In the genomic region with DNA sequence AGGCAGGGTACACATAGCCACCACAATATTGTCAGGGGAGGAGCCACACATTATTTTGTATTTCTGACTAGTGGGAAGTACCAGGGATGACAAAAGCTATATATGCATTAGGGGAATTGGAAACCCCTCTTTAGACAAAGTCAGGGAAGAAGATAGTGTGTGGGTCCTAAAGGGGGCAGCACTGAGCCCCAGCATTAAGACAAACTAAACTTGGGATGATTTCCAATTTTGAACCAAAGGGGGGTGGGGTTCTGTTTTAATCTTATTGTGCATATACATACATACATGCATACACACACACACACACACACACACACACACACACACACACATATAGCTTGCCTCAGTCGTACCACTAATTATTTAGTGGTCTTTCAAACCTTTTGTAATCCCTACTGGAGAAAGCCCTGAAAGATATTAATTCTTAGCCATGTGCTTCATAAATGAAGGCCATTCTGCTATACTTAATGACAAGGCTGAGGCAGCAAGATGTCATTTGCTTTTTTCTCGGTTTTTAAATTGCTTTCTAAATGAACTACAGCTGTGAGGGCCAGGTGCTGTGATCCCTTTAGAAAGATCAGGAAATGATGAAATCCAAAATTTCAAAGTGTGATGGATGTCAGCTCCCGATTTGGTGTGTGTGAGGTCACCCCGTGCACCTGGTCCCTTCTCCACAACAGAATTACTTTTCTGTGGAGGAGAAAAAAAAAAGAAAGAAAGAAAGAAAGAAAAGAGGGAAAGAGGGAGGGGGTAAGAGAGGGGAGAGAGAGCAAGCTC, we compare ENCODE assay signal across 11 mouse cellular contexts.
DNase-seq lines count a peak whose midpoint lies in the region; TF ChIP-seq lines count a peak whose summit lies in the region.
"Had no signal": no experiment of that assay in that cellular context is flagged by ENCODE, and none has a peak within 500 bp of the region (broad histone marks: within the 10 kb centered on the region; RNA-seq: fewer than 3 reads in every experiment).

No protein-coding gene starts in this region.

- WGBS in limb, embryonic 10.5 days, result 30% methylated on average over 4 of the region's 4 CpGs

- H3K4me3 ChIP-seq in layer of hippocampus, adult 2 months, result no peak overlapping the region
- H3K4me3 ChIP-seq in limb, embryonic 10.5 days, result no peak overlapping the region
- H3K4me3 ChIP-seq: heart, embryonic 12.5 days; hindbrain, embryonic 15.5 days; lung, embryonic 15.5 days had no signal

- peaks cover 22% of the 10 kb centered on the region for H3K4me1 ChIP-seq in limb, embryonic 10.5 days
- H3K4me1 ChIP-seq: heart, embryonic 12.5 days; hindbrain, embryonic 15.5 days; lung, embryonic 15.5 days had no signal

- TF ChIP-seq CTCF in layer of hippocampus, adult 2 months (conservative IDR thresholded peaks at IDR 0.05), result peak; percentile 48

- no peaks in the 10 kb centered on the region for H3K36me3 ChIP-seq in limb, embryonic 10.5 days
- H3K36me3 ChIP-seq: heart, embryonic 12.5 days; hindbrain, embryonic 15.5 days; lung, embryonic 15.5 days had no signal

- no peaks in the 10 kb centered on the region for H3K27me3 ChIP-seq in limb, embryonic 10.5 days (ENCODE audit: low read depth, poor library complexity, severe bottlenecking)
- H3K27me3 ChIP-seq: heart, embryonic 12.5 days; hindbrain, embryonic 15.5 days; lung, embryonic 15.5 days had no signal

- peak; percentile 22 to 30 for DNase-seq in cerebellum, postnatal 10 days
- no peak for DNase-seq in cerebellum, postnatal 14 days
- DNase-seq in layer of hippocampus, adult 2 months (ENCODE audit: low spot score in 2 of 2), result no peak
- no peak for DNase-seq in layer of hippocampus, adult 9-10 months (ENCODE audit: low spot score)
- peak; percentile 11 to 13 for DNase-seq in B cell, adult 2 months
- peak; percentile 36 for DNase-seq in limb, embryonic 10.5 days (ENCODE audit: low spot score)
- no peak for DNase-seq in yolk sac, embryonic 10.5 days (ENCODE audit: low spot score)
- DNase-seq in frontal cortex, postnatal 25 days (ENCODE audit: low spot score in 2 of 2), result no peak

- no peak overlapping the region for H3K27ac ChIP-seq in layer of hippocampus, adult 2 months
- H3K27ac ChIP-seq in limb, embryonic 10.5 days, result peak overlapping the region; percentile 46; the same call in 1 of the 2 replicates
- H3K27ac ChIP-seq: hindbrain, embryonic 15.5 days; lung, embryonic 15.5 days had no signal

- H3K9me3 ChIP-seq in limb, embryonic 10.5 days (replicated peaks), result no peaks in the 10 kb centered on the region
- H3K9me3 ChIP-seq: heart, embryonic 12.5 days; hindbrain, embryonic 15.5 days; lung, embryonic 15.5 days had no signal

Comparison
In these comparisons a context has a peak if more than half of its experiments do, and no peak if none do; other contexts are left out.
1. DNase-seq: peak in cerebellum, postnatal 10 days (2 of 2), B cell, adult 2 months (2 of 2) and limb, embryonic 10.5 days (single experiment); none in cerebellum, postnatal 14 days (0 of 2), layer of hippocampus, adult 2 months (0 of 2), layer of hippocampus, adult 9-10 months (single experiment), yolk sac, embryonic 10.5 days (single experiment) and frontal cortex, postnatal 25 days (0 of 2).